Mouse (Mus musculus): ENCODE data around the gene Zfp27.
A peak's percentile ranks its signal among the peaks of the same experiment; 100 is the strongest.
"Not testable (repeated sequence)": the region's sequence is repeated elsewhere in the genome, so short reads cannot be mapped to it uniquely, and the experiment has no call there.

Gene Zfp27

DNA sequence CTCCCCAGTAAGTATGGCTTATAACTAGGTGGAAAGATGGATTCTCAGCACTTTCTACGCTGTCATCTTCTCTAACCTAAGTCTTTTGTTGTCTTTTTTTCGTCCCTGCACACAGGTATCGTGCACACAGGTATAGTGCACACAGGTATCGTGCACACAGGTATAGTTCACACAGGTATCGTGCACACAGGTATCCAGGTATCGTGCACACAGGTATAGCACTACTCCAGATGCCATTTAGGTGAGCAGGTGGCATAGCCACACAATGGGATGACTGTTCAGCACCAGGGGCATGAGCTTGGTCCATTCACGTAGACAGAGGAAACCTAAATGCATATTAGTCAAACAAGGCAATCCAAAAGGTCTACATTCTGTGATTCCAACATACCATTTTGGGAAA lies 15.9 kb downstream of the Zfp27 start:
- DNase-seq (ENCODE audit: low read depth, low spot score): no peak

DNA sequence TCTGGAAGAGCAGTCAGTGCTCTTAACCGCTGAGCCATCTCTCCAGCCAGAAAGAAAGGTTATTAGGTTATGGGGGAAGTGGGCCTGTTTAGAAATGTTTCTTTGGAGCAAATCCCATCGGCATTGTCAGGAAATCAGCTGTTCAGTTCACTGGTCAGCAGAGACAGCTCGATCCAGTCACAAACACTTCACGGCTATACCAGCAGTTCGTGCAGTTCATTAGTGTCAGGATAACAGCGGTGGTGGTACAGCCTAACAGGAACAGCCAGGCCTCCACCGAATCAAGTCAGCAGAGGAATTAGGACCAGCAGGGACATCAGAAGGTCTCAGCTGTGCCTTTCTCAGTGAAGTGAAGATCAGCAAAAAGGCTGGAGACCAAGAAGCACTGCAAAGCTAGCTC lies 25.5 kb downstream of the Zfp27 start:
- DNase-seq (ENCODE audit: low read depth, low spot score): no peak

DNA sequence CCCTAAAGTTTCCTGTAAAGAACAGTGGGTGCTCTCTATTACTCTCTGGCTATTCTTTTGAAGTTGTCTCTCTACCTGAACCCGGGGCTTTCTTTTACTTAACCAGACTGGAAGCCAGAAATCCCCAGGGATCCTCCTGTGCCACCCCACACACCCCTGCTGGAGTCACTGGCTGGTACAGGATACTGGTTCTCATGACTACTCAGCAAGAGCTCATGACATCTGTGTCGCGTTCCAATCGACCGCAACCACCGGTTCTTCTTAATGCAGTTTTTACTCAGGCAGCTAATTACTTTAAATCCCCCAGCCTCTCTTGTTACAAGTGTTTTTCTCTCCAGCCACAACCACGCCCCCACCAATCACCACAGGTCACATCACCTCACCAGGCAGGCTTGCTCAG lies 26.3 kb downstream of the Zfp27 start:
- DNase-seq (ENCODE audit: low read depth, low spot score): no peak

DNA sequence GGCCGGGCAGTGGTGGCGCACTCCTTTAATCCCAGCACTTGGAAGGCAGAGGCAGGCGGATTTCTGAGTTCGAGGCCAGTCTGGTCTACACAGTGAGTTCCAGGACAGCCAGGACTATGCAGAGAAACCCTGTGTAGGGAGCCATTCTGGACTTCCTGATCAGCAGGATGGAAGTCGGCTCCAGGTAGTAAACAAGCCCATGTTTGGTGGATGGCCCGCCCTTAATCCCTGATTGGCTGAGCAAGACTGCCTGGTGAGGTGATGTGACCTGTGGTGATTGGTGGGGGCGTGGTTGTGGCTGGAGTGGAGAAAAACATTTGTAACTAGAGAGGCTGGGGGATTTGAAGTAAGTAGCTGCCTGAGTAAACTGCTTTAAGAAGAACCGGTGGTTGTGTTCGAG lies 28.8 kb downstream of the Zfp27 start:
- DNase-seq (ENCODE audit: low read depth, low spot score): not testable (repeated sequence)

DNA sequence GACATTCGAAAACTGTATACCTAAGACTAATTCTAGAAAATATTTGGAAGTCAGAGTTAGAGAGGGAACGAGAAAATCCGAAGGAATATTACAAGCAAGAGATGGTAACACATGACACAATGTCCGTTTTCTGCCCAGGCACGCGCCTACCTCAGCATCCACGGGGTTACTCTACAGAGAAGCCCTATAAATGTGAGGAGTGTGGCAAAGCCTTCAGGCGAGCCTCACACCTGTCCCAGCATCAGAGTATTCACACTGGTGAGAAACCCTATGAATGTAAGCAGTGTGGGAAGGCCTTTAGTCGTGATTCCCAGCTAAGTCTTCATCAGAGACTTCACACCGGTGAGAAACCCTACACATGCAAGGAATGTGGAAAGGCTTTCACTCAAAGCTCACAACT lies 32.1 kb downstream of the Zfp27 start:
- no peak for DNase-seq (ENCODE audit: low read depth, low spot score)

DNA sequence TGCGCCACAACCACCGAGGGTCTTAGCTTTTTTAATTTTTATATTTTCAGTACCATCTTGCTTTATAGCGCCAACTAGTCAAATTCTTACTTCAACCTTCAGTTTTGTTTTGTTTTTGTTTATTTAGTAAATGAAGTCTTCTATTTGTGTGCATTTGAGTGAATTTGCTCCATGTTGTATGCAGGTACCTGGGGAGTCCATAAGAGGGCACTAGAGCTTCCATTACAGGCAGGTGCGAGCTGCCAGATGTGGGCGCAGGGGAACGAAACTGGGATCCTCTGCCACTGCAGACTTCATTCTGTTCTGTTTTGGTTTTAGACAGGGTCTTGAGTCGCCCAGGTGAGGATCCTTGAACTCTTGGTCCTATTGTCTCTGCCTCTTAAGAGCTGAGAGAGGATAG lies 44.7 kb downstream of the Zfp27 start:
- DNase-seq (ENCODE audit: low read depth, low spot score): no peak

DNA sequence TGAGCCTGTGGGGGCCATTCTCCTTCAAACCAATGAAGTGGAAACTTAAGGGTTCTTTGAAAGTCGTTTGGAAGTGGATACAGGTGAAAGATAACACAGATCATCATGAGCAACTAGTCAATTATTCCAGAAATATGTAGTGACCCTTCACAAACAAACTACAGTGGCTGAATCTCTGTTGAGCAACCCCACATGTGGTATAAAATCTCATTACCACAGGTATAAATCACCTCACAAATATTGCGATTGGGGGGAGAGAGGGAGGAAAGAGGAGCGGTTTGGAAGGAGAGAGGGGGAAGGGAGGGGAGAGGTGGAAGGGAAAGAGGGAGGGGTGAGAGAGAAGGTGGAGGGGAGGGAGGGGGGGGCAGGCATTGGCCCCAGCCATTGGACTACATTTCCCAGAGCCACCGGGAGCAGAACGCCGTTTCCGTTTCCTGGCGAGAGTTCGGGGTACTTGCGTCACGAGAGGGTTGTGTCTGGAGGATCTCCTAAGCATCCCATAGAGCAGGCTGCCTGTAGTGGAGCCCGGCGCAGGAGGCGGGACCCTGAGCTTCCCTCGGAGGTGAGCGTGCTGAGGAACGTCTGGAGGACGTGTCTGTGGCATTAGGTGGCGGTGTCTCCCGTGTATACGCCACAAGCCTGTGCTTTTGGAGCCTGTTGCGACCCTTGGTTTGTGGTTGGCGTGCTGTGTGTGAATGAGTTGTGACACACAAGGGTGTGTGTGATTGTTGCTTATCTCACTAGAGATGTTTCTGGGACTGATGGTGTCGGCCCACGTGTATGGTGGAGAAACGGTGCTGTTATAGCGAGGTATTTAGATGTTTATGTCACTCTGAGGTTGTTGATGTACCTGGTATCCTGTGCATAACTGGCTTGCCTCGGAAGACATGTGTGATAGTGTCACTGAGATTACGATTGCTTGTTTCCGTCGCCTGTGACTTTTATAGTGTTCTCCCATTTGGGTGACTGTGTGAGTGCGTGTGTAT lies 46.5 kb downstream of the Zfp27 start, which contains the start of gene Zfp420:
Zfp420 (plus strand) TSS at position 448 of the 986 bp plus-strand sequence.
- peak; percentile 89 for DNase-seq (ENCODE audit: low read depth, low spot score)

DNA sequence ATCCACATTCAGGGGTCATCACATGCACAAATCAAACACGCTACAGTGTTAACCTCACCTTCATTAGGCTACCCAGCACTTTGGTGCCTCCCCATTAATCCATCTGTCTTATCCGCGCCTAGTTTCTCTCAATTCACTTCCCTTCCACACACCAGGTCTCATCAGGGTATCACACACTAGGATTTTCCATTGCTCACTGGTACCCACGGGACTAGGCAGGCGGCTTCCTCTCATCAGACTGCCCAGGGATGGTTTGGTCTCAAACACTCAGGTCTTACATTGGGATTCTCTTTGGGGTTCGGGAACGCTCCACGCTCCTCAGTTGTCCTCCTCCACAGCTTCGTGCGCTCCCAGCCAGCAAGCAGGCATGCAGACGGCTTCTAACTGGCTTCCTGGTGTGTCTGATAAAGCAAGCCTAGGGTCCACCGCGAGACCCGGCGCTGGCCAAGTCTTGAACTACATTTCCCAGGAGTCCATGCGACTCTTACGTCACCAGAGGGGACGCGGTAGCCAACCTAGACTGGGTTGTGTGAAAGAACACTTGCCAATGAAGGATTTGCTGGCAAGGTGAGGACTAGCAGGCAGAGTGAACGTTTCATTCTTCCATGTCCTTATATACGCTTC lies 53.0 kb downstream of the Zfp27 start, which contains the start of gene Zfp940:
Zfp940 (minus strand) TSS at position 451 of the 624 bp plus-strand sequence.
- DNase-seq (ENCODE audit: low read depth, low spot score): peak; percentile 92

DNA sequence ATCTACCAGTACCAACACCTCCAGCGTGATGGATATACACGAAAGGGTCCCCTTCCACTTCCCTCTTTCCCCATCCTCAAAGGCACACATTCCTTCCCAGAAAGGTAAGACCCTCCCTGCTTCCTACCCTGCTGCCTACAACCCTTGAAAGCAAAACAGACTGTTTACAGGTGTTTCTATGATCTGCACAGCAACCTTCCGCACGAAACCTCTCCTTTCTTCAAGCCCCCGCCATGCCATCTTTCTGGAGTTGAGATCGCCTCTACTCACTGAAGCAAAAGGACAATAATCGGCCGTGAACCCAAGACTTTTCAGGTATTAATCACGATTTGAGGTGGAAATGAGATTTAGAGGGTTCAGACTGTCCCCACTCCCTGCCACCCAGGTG lies 53.5 kb downstream of the Zfp27 start:
- no peak for DNase-seq (ENCODE audit: low read depth, low spot score)

DNA sequence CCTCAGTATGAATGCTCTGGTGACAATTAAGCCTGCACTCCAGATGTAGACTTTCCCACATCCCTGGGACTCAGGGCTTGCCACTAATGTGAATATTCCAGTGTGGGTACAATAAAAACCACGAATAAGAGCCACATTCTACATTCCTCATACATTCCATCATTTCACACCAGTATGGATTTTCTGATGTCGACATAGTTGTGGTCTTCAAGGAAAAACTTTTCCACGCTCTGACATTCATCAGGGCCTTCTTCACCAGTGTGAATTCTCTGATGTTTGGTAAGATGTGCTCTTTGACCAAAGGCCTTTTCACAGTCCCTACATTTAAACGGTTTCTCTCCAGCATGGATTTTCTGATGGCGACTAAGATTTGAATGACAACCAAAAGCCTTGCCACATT lies 61.8 kb downstream of the Zfp27 start:
- no peak for DNase-seq (ENCODE audit: low read depth, low spot score)
